Mouse (Mus musculus) Patski (cell line): ENCODE measurements around the gene Cbfa2t3. TPM values are rescaled to one million over a fixed set of nuclear protein-coding genes. Genes with fewer than 3 reads are reported as not detected.

Source experiments
- ATAC-seq: fragments of 100-300 bp; one replicate; pipeline ENCODE4 v1.8.0; 2021
- CTCF ChIA-PET: fragments of 350-600 bp; sonication (Branson Sonifier 250); formaldehyde crosslinking; loops from one replicate; lab custom pipeline; 2022; ENCODE audit warnings: inconsistent platforms; lab: Charles Lee
- POLR2A ChIA-PET: fragments of 350-600 bp; sonication (Branson Sonifier 250); formaldehyde crosslinking; loops from one replicate; lab custom pipeline; 2022; ENCODE audit warnings: antibody characterized with exemption, inconsistent platforms; lab: Charles Lee
- DNase-seq: peaks from one replicate; pipeline ENCODE4 v3.0.0-alpha.2; 2011; ENCODE audit warnings: low read depth, low spot score
- H3K27me3 ChIP-seq: fragments of 371-371 bp; one replicate; pipeline ENCODE4 v1.5.1; 2021
- CTCF ChIP-seq: fragments of 100-300 bp; IDR thresholded peaks from one replicate; pipeline ENCODE4 v1.5.1; 2021
- in situ Hi-C: fragments of 300-500 bp; cut with MboI; formaldehyde crosslinking; loops from 3 replicates; pipeline ENCODE4 v1.11.1; 2018; ENCODE audit warnings: low pct_unique_long_range_greater_than_20kb, mixed read lengths
- polyA plus RNA-seq: library from polyadenylated mRNA; unstranded; gene quantifications from one replicate; pipeline ENCODE4 v1.2.3, GENCODE M21; 2021

The Cbfa2t3 gene
- 0.26 TPM for polyA plus RNA-seq

GRCm38 (mm10) chr8:122699005-122699492 lies at the start of gene Cbfa2t3:
Gene Cbfa2t3, minus strand, starts transcription at chr8:122699109.
- ChIA-PET CTCF (no interaction called here), POLR2A (interaction anchor here (0.7 kb wide), 1 partner anchor 475 kb away, joined by 3 read pairs; no protein-coding TSS in a partner anchor)
- ATAC-seq (no peak), DNase-seq (no peak)
- in situ Hi-C loops, result no loop called here
- peaks cover 52% of the 10 kb centered on the region for H3K27me3 ChIP-seq
- TF ChIP-seq CTCF, result no peak

DNA sequence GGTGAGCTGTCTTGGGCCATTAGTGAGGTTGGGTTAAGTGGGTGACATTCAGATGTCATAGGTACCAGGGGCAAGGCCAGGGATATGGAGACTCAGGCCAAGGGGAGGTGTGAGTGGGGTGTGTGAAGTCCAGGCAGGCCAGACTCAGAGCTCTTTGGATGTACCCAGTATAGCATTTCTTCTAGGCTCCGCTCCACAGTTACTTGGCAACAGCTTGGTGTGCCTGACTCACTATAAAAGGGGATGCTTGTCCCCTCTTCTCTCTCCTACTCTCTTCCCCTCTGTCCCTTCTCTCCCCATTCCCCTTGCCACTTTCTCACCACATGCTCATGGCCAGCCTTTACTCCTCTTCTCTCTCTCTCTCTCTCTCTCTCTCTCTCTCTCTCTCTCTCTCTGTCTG lies 48.9 kb upstream of the Cbfa2t3 start:
- in situ Hi-C loops, result no loop called here
- ChIA-PET CTCF (interaction anchor here (2.1 kb wide), 1 partner anchor 18 kb away, joined by 5 read pairs; no protein-coding TSS in a partner anchor), POLR2A (no interaction called here)
- DNase-seq, result no peak
- peaks cover 60% of the 10 kb centered on the region for H3K27me3 ChIP-seq
- TF ChIP-seq CTCF, result no peak
- ATAC-seq, result no peak

DNA sequence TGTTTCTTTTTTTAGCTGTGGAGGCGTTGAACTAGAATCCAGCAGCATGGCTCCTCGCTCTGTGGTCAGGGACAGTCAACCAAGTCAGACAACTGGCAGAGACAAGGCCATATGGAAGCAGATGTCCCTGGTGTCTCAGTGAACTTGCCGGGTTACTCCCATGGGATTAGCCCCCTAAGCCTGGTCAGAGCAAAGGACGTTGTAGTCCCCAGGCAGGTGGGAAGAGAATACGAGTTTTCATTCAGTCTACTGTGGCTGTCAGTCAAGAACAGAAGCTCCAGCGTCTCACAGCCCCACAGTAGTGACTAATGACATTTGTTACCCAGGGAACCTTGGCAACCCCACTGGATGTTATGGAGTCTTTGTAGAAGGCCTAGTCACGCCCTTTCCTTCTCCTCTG lies 47.5 kb upstream of the Cbfa2t3 start:
- in situ Hi-C loops, result no loop called here

GRCm38 (mm10) chr8:122745750-122746275 lies 46.9 kb upstream of the Cbfa2t3 start:
- TF ChIP-seq CTCF, result no peak
- peaks cover 71% of the 10 kb centered on the region for H3K27me3 ChIP-seq
- ChIA-PET CTCF (interaction anchor here (0.8 kb wide), 1 partner anchor 23 kb away, joined by 3 read pairs; no protein-coding TSS in a partner anchor), POLR2A (no interaction called here)
- no peak for ATAC-seq
- DNase-seq, result no peak
- in situ Hi-C loops, result no loop called here

More for the DNA sequence above, 47.5 kb upstream of the Cbfa2t3 start:
- ATAC-seq (no peak), DNase-seq (no peak)
- CTCF ChIA-PET, result interaction anchor here (0.8 kb wide), 1 partner anchor 22 kb away, joined by 3 read pairs; no protein-coding TSS in a partner anchor
- TF ChIP-seq CTCF, result no peak
- POLR2A ChIA-PET, result no interaction called here
- H3K27me3 ChIP-seq, result peaks cover 70% of the 10 kb centered on the region

DNA sequence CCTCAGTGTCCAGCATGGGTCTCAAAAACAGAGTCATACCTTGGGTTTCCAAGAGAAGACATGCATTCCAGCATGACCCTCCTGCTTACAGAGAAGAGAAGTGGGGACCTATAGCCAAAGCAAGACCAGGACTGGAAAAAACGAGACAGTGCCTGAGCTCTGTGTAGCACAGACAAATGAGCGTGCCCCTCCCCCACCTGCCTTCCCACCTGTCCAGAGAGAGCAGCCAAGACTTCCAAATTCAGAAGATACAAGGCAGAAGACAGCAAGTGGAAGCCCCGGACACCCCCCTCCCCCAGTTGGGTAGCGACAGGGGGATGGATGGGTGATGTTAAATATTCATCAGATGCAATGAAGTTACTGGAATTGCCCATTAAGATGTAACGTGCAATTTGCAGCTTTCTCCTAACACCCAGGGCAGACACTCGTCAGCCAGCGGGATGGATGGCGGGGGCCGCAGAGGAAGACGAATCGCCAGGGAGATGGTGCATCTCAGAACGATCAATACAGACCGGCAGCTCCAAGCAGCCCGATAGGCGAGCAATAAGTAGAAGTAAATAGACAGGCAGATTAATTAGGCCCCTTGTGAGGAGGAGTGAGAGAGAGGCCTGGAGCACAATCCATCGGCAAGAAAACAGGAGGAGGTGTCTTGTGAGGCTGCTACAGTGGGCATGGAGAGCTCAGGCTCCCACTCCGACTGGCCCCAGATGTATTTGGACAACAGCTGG lies 46.3 kb upstream of the Cbfa2t3 start:
- no peak for DNase-seq
- ChIA-PET POLR2A (no interaction called here), CTCF (interaction anchor here (0.8 kb wide), 1 partner anchor 23 kb away, joined by 3 read pairs; no protein-coding TSS in a partner anchor)
- peaks cover 68% of the 10 kb centered on the region for H3K27me3 ChIP-seq
- in situ Hi-C loops, result no loop called here
- TF ChIP-seq CTCF, result no peak
- no peak for ATAC-seq

DNA sequence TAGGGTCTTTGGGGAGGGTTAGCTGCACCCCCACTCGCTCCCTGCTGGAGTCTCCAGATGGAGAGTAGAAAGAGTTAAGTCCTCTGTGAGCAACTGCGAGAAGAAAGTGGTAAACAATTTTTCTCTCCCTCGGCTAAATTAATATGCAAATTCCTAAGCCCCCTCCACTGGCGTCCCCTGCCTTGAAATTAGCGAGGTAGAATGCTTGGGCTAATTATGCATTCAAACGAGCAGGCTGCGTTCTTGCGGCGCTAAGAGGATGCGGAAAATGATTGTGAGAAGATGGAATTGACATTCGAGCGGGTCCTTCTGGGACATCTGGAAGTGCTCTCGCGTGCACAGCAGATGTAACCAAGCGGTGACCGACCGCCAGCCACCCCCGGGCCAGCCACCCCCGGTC lies 43.6 kb upstream of the Cbfa2t3 start:
- ChIA-PET POLR2A (no interaction called here), CTCF (no interaction called here)
- no peak for TF ChIP-seq CTCF
- no peak for ATAC-seq
- no peak for DNase-seq
- peaks cover 61% of the 10 kb centered on the region for H3K27me3 ChIP-seq
- in situ Hi-C loops, result no loop called here

GRCm38 (mm10) chr8:122739102-122739725 lies 40.3 kb upstream of the Cbfa2t3 start:
- CTCF ChIA-PET, result no interaction called here
- peaks cover 51% of the 10 kb centered on the region for H3K27me3 ChIP-seq
- POLR2A ChIA-PET, result no interaction called here
- DNase-seq (no peak), ATAC-seq (no peak)
- in situ Hi-C loops, result no loop called here
- TF ChIP-seq CTCF, result no peak

DNA sequence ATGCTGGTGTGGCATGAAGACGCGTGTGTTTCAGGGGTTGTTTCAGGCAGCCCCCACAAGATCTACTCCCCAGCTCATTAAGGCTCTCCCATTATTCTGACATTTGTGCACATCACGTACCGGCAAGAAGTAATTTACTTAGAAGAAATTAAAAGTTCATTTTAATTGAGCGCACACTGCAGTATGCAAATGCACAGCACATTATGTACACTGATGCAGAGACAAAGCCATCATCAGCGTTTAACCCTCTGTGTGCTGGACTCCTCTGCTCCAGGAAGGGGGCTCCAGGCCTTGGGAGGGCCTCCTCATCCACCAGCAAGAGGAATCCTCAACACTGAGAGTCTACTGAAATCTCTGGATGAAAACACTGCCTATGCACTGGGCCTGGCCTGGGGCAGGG lies 39.0 kb upstream of the Cbfa2t3 start:
- in situ Hi-C loops, result no loop called here
- ATAC-seq (no peak), DNase-seq (no peak)
- peaks cover 49% of the 10 kb centered on the region for H3K27me3 ChIP-seq
- ChIA-PET CTCF (no interaction called here), POLR2A (no interaction called here)
- no peak for TF ChIP-seq CTCF

DNA sequence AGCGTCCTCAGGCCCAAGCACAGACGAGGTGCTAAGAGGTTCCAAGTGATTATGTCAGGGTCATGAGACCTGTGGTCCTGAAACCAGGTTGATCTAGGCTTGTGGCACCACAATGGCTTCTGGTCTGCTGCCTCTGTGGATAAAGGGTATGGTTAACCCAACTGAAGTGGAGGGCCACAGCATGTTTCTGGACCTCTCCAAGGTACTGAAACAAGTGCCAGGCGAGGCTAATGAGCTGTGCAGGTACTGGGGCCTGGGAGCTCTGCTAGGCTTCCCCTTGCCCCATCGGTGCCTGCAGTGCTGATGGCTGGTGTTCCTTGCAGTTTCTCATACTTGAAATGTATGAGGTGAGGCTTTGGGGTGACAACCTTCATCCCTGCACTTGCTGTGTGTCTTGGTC lies 38.2 kb upstream of the Cbfa2t3 start:
- ATAC-seq, result no peak
- in situ Hi-C loops, result no loop called here
- DNase-seq, result no peak

GRCm38 (mm10) chr8:122736623-122737022 lies 37.7 kb upstream of the Cbfa2t3 start:
- no peak for TF ChIP-seq CTCF
- ChIA-PET CTCF (no interaction called here), POLR2A (no interaction called here)
- ATAC-seq (no peak), DNase-seq (no peak)
- in situ Hi-C loops, result no loop called here
- peaks cover 45% of the 10 kb centered on the region for H3K27me3 ChIP-seq

More for the DNA sequence above, 38.2 kb upstream of the Cbfa2t3 start:
- TF ChIP-seq CTCF, result no peak
- H3K27me3 ChIP-seq, result peaks cover 46% of the 10 kb centered on the region
- CTCF ChIA-PET, result no interaction called here
- POLR2A ChIA-PET, result no interaction called here
